Mouse (Mus musculus) frontal cortex, adult (tissue): ENCODE data around the gene Rhcg.

Experiments used
- ATAC-seq: cut with Nextera tagmentation; 2 replicates; pipeline ENCODE4 v1.9.2; 2017; ENCODE audit warnings: mild to moderate bottlenecking, moderate library complexity, mixed read lengths; ENCODE audit not compliant: low TSS enrichment

Rhcg gene

GRCm38 (mm10) chr7:79552702-79553101 is 64.8 kb downstream of the Rhcg start:
- peak; percentile 62; the same call in 1 of the 2 replicates for ATAC-seq

GRCm38 (mm10) chr7:79548893-79549555 is 68.4 kb downstream of the Rhcg start:
- no peak for ATAC-seq

DNA sequence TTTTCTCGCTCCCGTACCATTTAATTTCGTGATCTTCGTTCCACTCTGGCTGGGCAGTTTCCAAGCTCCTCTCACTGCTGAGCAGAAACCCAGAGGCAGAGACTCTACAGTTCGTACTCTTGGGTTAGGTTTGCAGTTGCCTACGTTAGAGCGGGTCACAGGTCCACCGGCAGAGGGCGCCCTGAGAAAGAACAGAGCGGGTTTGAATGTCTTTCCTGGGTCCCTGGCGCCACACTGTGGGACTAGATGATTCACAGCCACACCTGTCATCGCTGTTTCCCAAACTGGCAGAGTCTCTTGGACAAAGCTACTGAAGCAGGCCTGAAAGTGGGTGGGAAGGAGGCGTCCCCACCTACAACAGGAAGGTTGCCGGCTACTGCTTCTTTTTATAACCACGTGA is 70.4 kb downstream of the Rhcg start:
- peak; percentile 85 for ATAC-seq

GRCm38 (mm10) chr7:79545066-79545400 is 72.4 kb downstream of the Rhcg start:
- ATAC-seq, result no peak

DNA sequence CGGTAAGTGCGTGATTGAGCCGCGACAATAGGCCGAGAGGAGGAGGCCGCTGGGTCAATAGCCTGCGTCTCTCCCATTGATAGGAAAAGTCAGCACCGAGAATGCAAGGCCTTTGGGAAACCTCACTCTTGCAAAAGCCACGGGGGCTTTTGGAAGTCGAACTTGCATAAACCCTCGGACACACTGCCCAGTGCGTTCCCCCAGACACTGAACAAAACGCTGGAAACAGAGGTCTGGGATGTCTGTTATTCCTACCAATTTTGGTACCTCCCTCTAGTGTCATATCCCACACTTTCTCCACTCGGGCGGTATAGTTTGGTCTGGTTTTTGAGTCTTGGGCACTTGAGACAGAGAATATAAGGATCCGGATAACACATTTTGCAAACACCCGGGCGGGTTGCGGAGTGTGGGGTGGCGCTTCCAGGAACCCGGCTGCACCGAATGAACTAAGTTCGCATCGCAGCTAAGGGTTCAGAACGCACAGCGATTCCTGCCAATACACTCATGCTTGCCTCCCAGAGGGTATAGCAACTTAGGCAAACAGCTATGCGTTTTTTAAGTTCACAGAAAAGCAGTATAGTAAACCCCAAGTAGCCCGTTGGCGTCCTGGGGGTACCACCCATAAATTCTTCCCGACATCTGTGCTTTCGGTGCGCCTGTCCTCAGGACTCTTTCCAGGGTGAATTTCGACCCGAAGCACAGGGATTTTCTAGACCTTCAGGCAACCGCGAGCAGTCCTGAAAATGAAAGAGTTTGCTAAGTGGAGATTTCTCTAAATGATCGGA is 73.0 kb downstream of the Rhcg start:
- ATAC-seq, result no peak
